Mouse (Mus musculus): ENCODE results near the gene Pdxdc1. TPM values are rescaled to one million over a fixed set of nuclear protein-coding genes. Genes with fewer than 3 reads are reported as not detected.

The Pdxdc1 gene
- polyA plus RNA-seq, 1 experiment = 36.0 TPM

- H3ac ChIP-seq (ENCODE audit: control insufficient read depth, insufficient read length, low read depth) = no peak overlapping the region
- no peak for TF ChIP-seq CTCF (IDR thresholded peaks at IDR 0.05; ENCODE audit: control insufficient read depth, insufficient read depth, insufficient read length)
- no peak for TF ChIP-seq USF1 (IDR thresholded peaks at IDR 0.05; ENCODE audit: low read depth)
- TF ChIP-seq MYOD1 (IDR thresholded peaks at IDR 0.05; ENCODE audit: control insufficient read depth, insufficient read length, low read depth) = no peak
- TF ChIP-seq MYOG (IDR thresholded peaks at IDR 0.05; ENCODE audit: control insufficient read depth, extremely low read depth, insufficient read length) = no peak
- no peak for TF ChIP-seq MAX (IDR thresholded peaks at IDR 0.05)
- TF ChIP-seq CEBPB (IDR thresholded peaks at IDR 0.05; ENCODE audit: low read depth) = no peak
- no peak for TF ChIP-seq FOSL1 (IDR thresholded peaks at IDR 0.05; ENCODE audit: insufficient read depth, low read length, poor library complexity, severe bottlenecking)
- H3K4me3 ChIP-seq (ENCODE audit: insufficient read depth, poor library complexity, severe bottlenecking) = no peak overlapping the region
- H3K27me3 ChIP-seq (ENCODE audit: control insufficient read depth, insufficient read depth, insufficient read length) = no peaks in the 10 kb centered on the region
- peaks cover 49% of the 10 kb centered on the region for H3K36me3 ChIP-seq (ENCODE audit: control insufficient read depth, insufficient read depth)
- no peaks in the 10 kb centered on the region for H3K79me3 ChIP-seq (ENCODE audit: low read depth)
- no peaks in the 10 kb centered on the region for H3K79me2 ChIP-seq (ENCODE audit: control insufficient read depth, insufficient read depth)
Measured at GRCm38 (mm10) chr16:13853886-13854285, 49.0 kb downstream of the Pdxdc1 start.

- no peak for TF ChIP-seq CTCF (IDR thresholded peaks at IDR 0.05; ENCODE audit: control insufficient read depth, insufficient read depth, insufficient read length)
- no peak for TF ChIP-seq MAX (IDR thresholded peaks at IDR 0.05)
- TF ChIP-seq MYOG (IDR thresholded peaks at IDR 0.05; ENCODE audit: control insufficient read depth, extremely low read depth, insufficient read length) = no peak
- no peak for TF ChIP-seq USF1 (IDR thresholded peaks at IDR 0.05; ENCODE audit: low read depth)
- TF ChIP-seq FOSL1 (IDR thresholded peaks at IDR 0.05; ENCODE audit: insufficient read depth, low read length, poor library complexity, severe bottlenecking) = no peak
- no peak for TF ChIP-seq MYOD1 (IDR thresholded peaks at IDR 0.05; ENCODE audit: control insufficient read depth, insufficient read length, low read depth)
- TF ChIP-seq CEBPB (IDR thresholded peaks at IDR 0.05; ENCODE audit: low read depth) = no peak
- Histone ChIP-seq H3K4me3 (ENCODE audit: insufficient read depth, poor library complexity, severe bottlenecking) (no peak overlapping the region), H3K36me3 (ENCODE audit: control insufficient read depth, insufficient read depth) (peaks cover 46% of the 10 kb centered on the region), H3ac (ENCODE audit: control insufficient read depth, insufficient read length, low read depth) (no peak overlapping the region), H3K27me3 (ENCODE audit: control insufficient read depth, insufficient read depth, insufficient read length) (no peaks in the 10 kb centered on the region), H3K79me2 (ENCODE audit: control insufficient read depth, insufficient read depth) (no peaks in the 10 kb centered on the region), H3K79me3 (ENCODE audit: low read depth) (no peaks in the 10 kb centered on the region)
Measured at GRCm38 (mm10) chr16:13851446-13851845, 51.5 kb downstream of the Pdxdc1 start.

- H3K79me2 ChIP-seq (ENCODE audit: control insufficient read depth, insufficient read depth) = no peaks in the 10 kb centered on the region
- no peak for TF ChIP-seq CEBPB (IDR thresholded peaks at IDR 0.05; ENCODE audit: low read depth)
- no peak for TF ChIP-seq FOSL1 (IDR thresholded peaks at IDR 0.05; ENCODE audit: insufficient read depth, low read length, poor library complexity, severe bottlenecking)
- TF ChIP-seq USF1 (IDR thresholded peaks at IDR 0.05; ENCODE audit: low read depth) = no peak
- no peak for TF ChIP-seq MYOG (IDR thresholded peaks at IDR 0.05; ENCODE audit: control insufficient read depth, extremely low read depth, insufficient read length)
- TF ChIP-seq MAX (IDR thresholded peaks at IDR 0.05) = no peak
- TF ChIP-seq CTCF (IDR thresholded peaks at IDR 0.05; ENCODE audit: control insufficient read depth, insufficient read depth, insufficient read length) = no peak
- no peak for TF ChIP-seq MYOD1 (IDR thresholded peaks at IDR 0.05; ENCODE audit: control insufficient read depth, insufficient read length, low read depth)
- H3K36me3 ChIP-seq (ENCODE audit: control insufficient read depth, insufficient read depth) = peaks cover 47% of the 10 kb centered on the region
- no peak overlapping the region for H3K4me3 ChIP-seq (ENCODE audit: insufficient read depth, poor library complexity, severe bottlenecking)
- no peak overlapping the region for H3ac ChIP-seq (ENCODE audit: control insufficient read depth, insufficient read length, low read depth)
- no peaks in the 10 kb centered on the region for H3K27me3 ChIP-seq (ENCODE audit: control insufficient read depth, insufficient read depth, insufficient read length)
- no peaks in the 10 kb centered on the region for H3K79me3 ChIP-seq (ENCODE audit: low read depth)
Measured at GRCm38 (mm10) chr16:13848310-13848709, 54.6 kb downstream of the Pdxdc1 start.

- peaks cover 46% of the 10 kb centered on the region for H3K36me3 ChIP-seq (ENCODE audit: control insufficient read depth, insufficient read depth)
- H3ac ChIP-seq (ENCODE audit: control insufficient read depth, insufficient read length, low read depth) = no peak overlapping the region
- TF ChIP-seq MYOG (IDR thresholded peaks at IDR 0.05; ENCODE audit: control insufficient read depth, extremely low read depth, insufficient read length) = no peak
- no peak for TF ChIP-seq CEBPB (IDR thresholded peaks at IDR 0.05; ENCODE audit: low read depth)
- no peak overlapping the region for H3K4me3 ChIP-seq (ENCODE audit: insufficient read depth, poor library complexity, severe bottlenecking)
- H3K79me3 ChIP-seq (ENCODE audit: low read depth) = no peaks in the 10 kb centered on the region
- no peaks in the 10 kb centered on the region for H3K27me3 ChIP-seq (ENCODE audit: control insufficient read depth, insufficient read depth, insufficient read length)
- no peaks in the 10 kb centered on the region for H3K79me2 ChIP-seq (ENCODE audit: control insufficient read depth, insufficient read depth)
Measured at GRCm38 (mm10) chr16:13846675-13847074, 56.3 kb downstream of the Pdxdc1 start.

GRCm38 (mm10) chr16:13845031-13845430 lies 57.9 kb downstream of the Pdxdc1 start:
- H3K36me3 ChIP-seq (ENCODE audit: control insufficient read depth, insufficient read depth) = peaks cover 54% of the 10 kb centered on the region
- H3K79me3 ChIP-seq (ENCODE audit: low read depth) = no peaks in the 10 kb centered on the region
- no peak overlapping the region for H3K4me3 ChIP-seq (ENCODE audit: insufficient read depth, poor library complexity, severe bottlenecking)
- TF ChIP-seq MYOG (IDR thresholded peaks at IDR 0.05; ENCODE audit: control insufficient read depth, extremely low read depth, insufficient read length) (no peak), MAX (IDR thresholded peaks at IDR 0.05) (no peak), USF1 (IDR thresholded peaks at IDR 0.05; ENCODE audit: low read depth) (no peak), CTCF (IDR thresholded peaks at IDR 0.05; ENCODE audit: control insufficient read depth, insufficient read depth, insufficient read length) (no peak), MYOD1 (IDR thresholded peaks at IDR 0.05; ENCODE audit: control insufficient read depth, insufficient read length, low read depth) (no peak), CEBPB (IDR thresholded peaks at IDR 0.05; ENCODE audit: low read depth) (no peak), FOSL1 (IDR thresholded peaks at IDR 0.05; ENCODE audit: insufficient read depth, low read length, poor library complexity, severe bottlenecking) (no peak)
- H3ac ChIP-seq (ENCODE audit: control insufficient read depth, insufficient read length, low read depth) = no peak overlapping the region
- H3K27me3 ChIP-seq (ENCODE audit: control insufficient read depth, insufficient read depth, insufficient read length) = no peaks in the 10 kb centered on the region
- no peaks in the 10 kb centered on the region for H3K79me2 ChIP-seq (ENCODE audit: control insufficient read depth, insufficient read depth)

GRCm38 (mm10) chr16:13840956-13841355 lies 62.0 kb downstream of the Pdxdc1 start:
- Histone ChIP-seq H3K79me3 (ENCODE audit: low read depth) (no peaks in the 10 kb centered on the region), H3K4me3 (ENCODE audit: insufficient read depth, poor library complexity, severe bottlenecking) (no peak overlapping the region), H3K36me3 (ENCODE audit: control insufficient read depth, insufficient read depth) (peaks cover 72% of the 10 kb centered on the region), H3ac (ENCODE audit: control insufficient read depth, insufficient read length, low read depth) (no peak overlapping the region), H3K27me3 (ENCODE audit: control insufficient read depth, insufficient read depth, insufficient read length) (no peaks in the 10 kb centered on the region), H3K79me2 (ENCODE audit: control insufficient read depth, insufficient read depth) (no peaks in the 10 kb centered on the region)
- TF ChIP-seq MYOD1 (IDR thresholded peaks at IDR 0.05; ENCODE audit: control insufficient read depth, insufficient read length, low read depth) (no peak), MYOG (IDR thresholded peaks at IDR 0.05; ENCODE audit: control insufficient read depth, extremely low read depth, insufficient read length) (no peak), CEBPB (IDR thresholded peaks at IDR 0.05; ENCODE audit: low read depth) (no peak), USF1 (IDR thresholded peaks at IDR 0.05; ENCODE audit: low read depth) (no peak), FOSL1 (IDR thresholded peaks at IDR 0.05; ENCODE audit: insufficient read depth, low read length, poor library complexity, severe bottlenecking) (no peak)
